Mouse (Mus musculus) liver, embryonic 14 days (tissue): ENCODE results near the gene Adgrg5. TPM values are rescaled to one million over a fixed set of nuclear protein-coding genes. Genes with fewer than 3 reads are reported as not detected.

ENCODE experiments used
- polyA plus RNA-seq: library from polyadenylated mRNA; depleted of rRNA; stranded (reverse); fragments of >200 nt; gene quantifications from 2 replicates; pipeline ENCODE4 v1.2.3, GENCODE M21; 2012; rRNA removed

The Adgrg5 gene
- 0.37 and 0.46 TPM in 2 replicates for polyA plus RNA-seq

DNA sequence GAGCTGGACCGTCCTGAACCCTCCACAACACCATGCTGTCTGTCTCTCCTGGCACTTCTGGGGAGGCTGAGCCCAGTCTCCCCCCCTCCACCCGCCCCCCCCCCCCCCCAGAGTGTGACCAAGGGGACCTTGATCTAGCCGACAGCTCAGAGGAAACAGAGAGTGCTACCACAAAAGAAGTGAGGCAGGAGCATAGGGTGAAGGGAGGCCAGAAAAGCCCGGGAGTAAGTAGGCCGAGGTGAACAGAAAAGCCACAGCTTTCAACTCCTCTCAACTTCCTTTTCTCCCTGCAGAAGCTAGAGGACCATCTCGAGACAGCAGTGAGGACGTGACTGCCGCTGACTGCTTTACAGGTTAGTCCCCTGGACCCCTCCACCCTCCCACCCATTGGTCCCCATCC lies at the start of gene Adgrg5:
Gene Adgrg5, plus strand, starts transcription at position 290 of the 400 bp plus-strand sequence.

GRCm38 (mm10) chr8:94876197-94876730 lies 47.2 kb upstream of the Adgrg5 start, which contains the start of gene Dok4:
Gene Dok4, minus strand, starts transcription at chr8:94876330.

DNA sequence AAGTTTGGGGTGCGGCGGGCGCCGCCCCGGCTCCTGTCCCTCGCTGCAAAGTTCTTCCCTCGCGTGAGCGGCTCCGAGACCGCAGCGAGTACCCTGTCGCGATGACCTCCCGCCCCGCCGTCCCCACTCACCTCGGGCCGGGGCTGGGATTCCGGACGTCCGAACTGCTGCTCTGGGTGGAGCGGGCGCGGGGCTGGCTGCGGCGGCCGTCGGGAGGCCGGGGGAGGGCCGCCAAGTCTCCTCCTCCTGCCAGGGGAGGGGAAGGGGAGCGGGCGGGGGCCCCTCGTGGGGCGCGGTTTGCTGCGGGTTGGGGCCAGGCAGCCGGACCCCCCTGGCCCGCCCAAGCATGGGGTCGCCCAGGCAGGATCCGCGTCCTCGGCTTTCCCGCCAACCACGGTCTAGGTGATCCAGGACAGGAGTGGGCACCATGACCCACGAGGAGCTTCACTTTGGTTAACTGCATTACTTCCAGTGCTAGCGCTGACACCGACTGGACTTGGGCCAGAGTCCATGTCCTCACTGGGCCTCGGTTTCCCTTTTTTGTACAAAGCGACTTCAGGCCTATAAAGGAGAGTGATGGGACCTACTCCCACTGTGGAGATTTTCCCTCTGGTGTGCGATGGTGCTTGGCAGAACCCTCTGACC lies 5.5 kb upstream of the Adgrg5 start, which contains the start of gene Ccdc102a:
Gene Ccdc102a, minus strand, starts transcription at position 248 of the 645 bp plus-strand sequence.

DNA sequence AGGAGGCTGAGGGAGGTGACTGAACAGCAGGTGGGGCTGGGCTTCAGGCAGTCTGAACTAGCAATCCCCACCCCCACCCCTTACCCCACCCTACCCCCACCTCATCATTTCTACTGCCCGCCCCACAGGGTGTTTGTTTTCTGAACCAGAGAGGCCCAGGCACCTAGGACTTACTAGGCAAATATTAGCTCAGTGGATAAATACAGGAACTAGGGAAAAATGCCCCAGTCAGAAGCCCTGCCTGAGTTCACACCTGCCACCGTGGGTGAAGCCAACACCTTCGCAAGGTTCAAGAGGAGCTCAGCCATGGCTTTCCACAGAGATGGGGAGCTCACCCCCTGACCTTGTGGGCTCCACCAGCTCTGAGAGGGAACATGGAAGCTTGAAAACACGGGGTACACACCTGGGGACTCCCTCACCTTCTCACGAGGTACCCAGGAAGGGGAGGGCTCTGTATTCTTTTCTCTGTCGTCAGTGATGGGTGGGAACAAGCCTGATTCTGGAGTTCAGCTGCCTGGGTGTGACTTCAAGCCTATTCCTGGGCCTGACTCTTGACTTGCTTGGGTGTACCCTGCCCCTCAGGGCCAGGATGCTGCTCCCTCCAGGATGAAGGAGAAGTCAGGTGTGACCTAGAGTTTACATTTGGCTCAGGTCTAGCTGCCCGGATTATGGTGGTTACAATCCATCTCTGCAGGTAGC lies 51.1 kb downstream of the Adgrg5 start, which contains the start of gene Adgrg1:
Gene Adgrg1, plus strand, starts transcription at position 285 of the 699 bp plus-strand sequence.

Other genes with a start within 250 kb of the Adgrg5 start
- 0.31 and 0.41 TPM in 2 replicates for gene Pllp, start 227.4 kb upstream of the Adgrg5 start, polyA plus RNA-seq
- 0.14 and 0.18 TPM in 2 replicates for gene Ccl22, start 178.1 kb upstream of the Adgrg5 start, polyA plus RNA-seq
- gene Cx3cl1, start 151.7 kb upstream of the Adgrg5 start, polyA plus RNA-seq = 0.10 and 0.23 TPM in 2 replicates
- 0.29 TPM in 1 of 2 replicates, not detected in the other for gene Ccl17, start 113.2 kb upstream of the Adgrg5 start, polyA plus RNA-seq
- gene Coq9, start 85.4 kb upstream of the Adgrg5 start, polyA plus RNA-seq = 33.4 and 36.4 TPM in 2 replicates
- gene Ciapin1, start 85.3 kb upstream of the Adgrg5 start, polyA plus RNA-seq = 21.7 and 27.1 TPM in 2 replicates
- 50.6 and 56.1 TPM in 2 replicates for gene Polr2c, start 66.2 kb upstream of the Adgrg5 start, polyA plus RNA-seq
- gene Dok4, start 47.4 kb upstream of the Adgrg5 start, polyA plus RNA-seq = 10.3 and 10.4 TPM in 2 replicates
- gene Ccdc102a, start 5.6 kb upstream of the Adgrg5 start, polyA plus RNA-seq = 2.5 and 3.0 TPM in 2 replicates
- 37.3 and 44.5 TPM in 2 replicates for gene Adgrg1, start 51.1 kb downstream of the Adgrg5 start, polyA plus RNA-seq
- gene Adgrg3, start 94.0 kb downstream of the Adgrg5 start, polyA plus RNA-seq = 6.7 and 9.1 TPM in 2 replicates
- 0.16 and 0.20 TPM in 2 replicates for gene Drc7, start 131.4 kb downstream of the Adgrg5 start, polyA plus RNA-seq
- gene Katnb1, start 157.5 kb downstream of the Adgrg5 start, polyA plus RNA-seq = 7.8 and 8.5 TPM in 2 replicates